Mouse (Mus musculus): Measurements from ENCODE around the gene Ptpdc1. TPM values are rescaled to one million over a fixed set of nuclear protein-coding genes. Genes with fewer than 3 reads are reported as not detected.
A peak's percentile ranks its signal among the peaks of the same experiment; 100 is the strongest.

Ptpdc1 gene
- total RNA-seq, 2 experiments from 2014 or later, result 5.0 to 6.3 TPM

DNA sequence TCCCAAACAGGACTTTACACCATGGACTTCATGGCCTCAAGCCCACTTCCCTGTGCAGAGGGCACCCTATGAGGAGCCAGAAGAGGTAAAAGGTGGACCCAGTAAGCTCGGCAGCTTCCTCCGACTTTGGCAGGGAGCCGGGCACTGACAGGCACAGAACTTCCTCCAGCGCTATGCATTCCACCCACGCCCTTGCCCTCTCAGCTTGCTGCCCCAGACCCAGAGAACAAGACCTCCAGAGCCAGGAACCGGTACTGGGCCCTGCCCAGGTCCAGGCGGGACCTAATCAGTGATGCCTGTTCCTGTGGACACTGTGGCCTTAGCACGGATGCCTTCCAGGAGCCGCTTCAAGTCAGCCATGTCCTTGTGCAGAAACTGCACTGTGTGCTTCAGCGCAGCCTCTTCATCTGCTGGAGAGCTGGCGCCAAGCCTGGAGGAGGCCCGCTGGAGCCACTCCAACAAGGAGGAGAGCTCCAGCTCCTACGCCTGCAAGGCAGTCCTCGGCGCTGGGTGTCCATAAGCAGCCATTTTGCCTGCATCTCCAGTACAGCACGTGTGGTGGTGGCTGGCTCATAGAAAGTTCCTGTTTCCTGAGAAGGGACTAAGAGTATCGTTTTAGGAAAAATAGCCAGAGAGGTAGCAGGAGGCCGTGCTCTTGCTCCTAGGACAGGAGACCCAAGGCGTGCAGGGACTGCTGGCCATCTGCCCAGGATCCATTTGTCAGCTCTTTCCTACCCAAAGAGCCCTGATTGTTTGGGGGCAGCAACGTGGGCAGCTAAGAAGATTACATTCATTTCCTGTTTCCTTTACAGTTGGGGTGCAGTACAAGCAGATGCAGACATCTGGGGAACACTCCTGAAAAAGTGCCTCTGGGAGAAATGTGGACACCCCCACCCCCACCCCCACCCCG is 73.0 kb downstream of the Ptpdc1 start:
- peak; percentile 83 to 88 for DNase-seq (ENCODE audit: low spot score in 2 of 2)

DNA sequence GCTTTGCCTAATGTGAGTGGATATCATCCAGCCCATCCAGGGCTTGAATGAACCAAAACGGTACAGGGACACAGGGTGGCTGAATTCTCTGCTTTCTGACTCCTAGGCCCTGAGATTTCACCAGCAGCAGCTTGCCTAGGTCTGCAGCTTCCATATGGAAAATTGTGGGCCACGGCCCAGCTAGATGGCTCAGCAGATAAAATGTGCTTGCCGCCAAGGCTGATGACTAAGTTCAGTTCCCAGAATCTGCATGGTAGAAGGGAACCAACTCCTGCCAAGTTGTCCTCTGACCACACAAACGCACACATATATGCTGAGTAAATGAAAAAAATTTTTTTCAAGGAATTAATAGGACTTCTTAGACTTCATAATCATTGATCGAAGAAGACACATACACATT is 77.2 kb downstream of the Ptpdc1 start:
- DNase-seq (ENCODE audit: low spot score in 2 of 2), result no peak

DNA sequence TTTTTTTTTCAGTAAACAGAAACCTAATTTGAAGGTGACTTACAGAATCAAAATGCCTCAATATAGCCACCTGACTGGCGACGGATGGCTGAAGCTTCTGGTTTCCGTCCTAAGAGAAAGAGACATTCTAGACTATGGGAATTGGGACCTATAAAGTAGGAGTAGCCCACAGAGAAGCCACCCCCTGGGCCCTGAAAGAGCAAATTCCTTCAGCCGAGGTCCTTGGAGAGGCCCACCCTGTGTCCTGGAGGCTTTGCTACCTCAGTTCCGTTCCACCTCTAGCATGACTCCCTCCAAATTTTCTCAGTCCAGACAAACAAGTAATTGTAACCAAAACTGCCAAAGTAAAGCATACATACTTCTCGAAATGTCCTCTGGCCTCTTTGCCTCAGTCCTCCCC is 77.8 kb downstream of the Ptpdc1 start:
- DNase-seq (ENCODE audit: low spot score in 2 of 2), result no peak

DNA sequence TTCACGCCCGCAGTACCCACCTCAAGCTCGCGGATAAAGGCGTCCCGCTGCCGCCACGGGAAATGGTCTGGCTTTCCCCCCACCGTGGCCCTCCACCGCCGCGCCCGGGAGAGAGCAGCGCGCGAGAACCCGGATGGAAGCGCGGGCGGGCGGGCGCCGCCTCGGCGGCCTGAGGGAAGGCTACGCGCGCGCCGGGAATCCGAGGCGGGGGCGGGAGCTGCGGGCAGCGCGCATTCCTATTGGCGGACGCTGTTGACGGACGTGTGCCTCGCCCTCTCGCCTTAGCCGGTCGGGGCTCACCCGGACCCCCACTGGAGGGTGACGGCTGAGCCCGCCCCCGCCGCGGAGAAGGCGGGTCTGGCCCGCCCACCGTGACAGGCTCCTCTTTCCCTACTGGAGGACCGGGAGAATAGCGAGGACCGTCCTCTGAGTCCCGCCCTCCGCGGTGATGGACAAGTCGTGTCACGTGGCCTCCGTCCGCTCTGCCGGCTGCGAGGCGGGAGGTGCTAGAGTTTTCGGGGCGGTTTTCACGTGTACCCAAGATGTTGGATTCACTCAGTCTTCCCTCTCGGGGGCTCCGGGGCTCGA is 79.0 kb downstream of the Ptpdc1 start:
- peak; percentile 98 to 99 for DNase-seq (ENCODE audit: low spot score in 2 of 2)

DNA sequence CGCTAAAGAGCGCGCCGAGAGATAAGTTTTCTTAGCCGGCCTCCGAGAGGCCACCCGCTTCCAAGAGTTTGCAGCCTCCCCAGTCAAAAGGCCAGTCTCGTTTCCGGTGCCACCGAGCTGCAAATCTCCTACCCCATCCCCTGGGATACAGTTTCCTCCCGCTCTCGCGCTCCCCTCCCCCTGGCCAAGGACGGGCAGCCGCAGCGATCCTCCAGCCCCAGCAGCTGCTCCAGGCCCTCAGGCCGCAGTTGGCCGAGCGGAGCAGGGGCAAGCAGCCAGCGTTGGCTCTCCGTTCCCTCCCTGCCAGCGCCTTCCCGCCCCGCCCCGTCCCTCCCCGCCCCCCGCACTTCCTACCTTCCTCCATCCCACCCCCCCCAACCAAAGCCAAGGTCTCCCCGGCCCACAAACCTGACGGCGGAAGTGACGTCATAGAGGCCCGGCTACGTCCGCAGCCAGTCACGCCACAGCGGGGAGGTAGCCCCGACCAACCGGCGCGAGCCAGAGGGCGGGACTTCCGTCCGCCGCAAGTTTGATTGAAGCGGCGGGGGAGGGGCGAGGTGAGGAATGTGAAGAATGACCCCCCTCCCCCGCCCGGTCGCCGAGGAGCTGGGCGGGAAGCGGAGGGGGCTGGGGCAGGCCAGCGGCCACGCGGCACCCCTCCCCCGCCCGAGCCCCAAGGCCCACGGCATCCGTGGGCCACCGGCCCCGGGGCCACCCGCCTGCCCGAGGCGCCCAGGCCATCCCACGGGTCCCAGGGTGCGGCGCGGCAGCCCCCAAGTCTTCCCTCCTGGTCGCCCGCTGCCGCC is 79.8 kb downstream of the Ptpdc1 start:
- peak; percentile 91 for DNase-seq (ENCODE audit: low spot score in 2 of 2)

DNA sequence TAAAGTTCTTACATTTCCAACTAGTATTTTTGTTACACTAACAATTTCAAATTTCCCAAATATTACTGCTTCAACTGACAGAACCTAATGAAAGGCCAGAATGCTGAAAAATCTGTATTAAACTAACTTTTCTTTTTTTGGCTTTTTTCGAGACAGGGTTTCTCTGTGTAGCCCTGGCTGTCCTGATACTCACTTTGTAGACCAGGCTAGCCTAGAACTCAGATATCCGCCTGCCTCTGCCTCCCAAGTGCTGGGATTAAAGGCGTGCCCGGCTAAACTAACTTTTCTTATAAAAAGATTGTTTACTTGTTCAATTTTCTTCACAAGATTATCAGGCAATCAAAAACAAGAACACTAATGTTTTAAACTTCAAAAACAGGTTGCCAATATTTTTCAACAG is 80.6 kb downstream of the Ptpdc1 start:
- DNase-seq (ENCODE audit: low spot score in 2 of 2), result no peak

DNA sequence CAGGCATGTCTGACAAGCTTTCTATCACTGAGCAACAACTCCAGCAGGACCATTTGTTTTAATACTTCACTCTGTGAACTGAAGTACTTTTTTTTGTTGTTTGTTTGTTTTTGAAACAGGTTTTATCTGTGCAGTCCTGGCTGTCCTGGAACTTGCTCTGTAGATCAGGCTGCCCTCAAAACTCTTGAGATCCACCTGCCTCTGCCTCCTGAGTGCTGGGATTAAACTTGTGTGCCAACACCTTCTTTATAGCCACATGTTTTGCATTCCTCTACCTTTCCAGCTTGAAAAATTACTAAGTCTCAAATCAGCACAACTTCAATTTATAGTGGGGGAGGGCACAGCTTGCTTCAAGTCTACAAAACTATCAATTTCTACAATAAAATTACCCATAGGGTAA is 81.1 kb downstream of the Ptpdc1 start:
- no peak for DNase-seq (ENCODE audit: low spot score in 2 of 2)

DNA sequence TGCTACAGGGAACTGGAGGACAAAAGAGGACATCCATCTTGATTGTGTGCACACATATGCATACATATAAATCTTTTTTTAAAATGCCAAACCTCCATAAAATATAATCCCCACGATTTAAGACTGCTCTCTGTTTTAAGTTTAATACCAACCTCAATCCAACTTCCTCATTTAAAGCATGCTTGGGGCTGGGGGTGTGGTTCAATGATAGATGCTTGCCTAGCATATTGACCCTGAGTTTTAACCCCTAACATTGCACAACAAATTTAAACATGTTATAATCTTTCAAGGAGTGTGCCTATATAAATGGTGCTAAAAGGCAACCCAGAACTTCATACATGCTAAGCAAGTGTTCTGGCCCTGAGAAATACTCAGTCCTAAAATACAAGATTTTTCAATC is 85.0 kb downstream of the Ptpdc1 start:
- DNase-seq (ENCODE audit: low spot score in 2 of 2), result no peak

DNA sequence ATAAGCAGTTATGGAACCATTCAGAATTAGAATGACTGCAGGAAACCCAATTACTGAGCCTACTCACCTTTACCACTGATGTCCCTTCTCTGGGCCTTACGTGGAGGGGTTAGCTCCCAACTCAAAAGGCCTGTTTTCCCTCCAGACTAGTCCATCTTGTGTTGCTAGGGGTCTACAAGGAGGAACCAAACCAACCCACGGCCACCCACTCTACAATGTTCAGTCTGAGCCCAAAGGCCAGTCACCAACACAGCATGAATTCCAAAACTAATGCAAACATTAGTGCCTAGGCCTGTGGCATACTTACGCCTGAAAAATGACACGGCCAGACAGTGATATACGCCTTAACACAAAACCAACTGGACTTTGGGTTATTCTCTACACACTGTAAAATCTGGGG is 92.0 kb downstream of the Ptpdc1 start:
- DNase-seq (ENCODE audit: low spot score in 2 of 2), result no peak

DNA sequence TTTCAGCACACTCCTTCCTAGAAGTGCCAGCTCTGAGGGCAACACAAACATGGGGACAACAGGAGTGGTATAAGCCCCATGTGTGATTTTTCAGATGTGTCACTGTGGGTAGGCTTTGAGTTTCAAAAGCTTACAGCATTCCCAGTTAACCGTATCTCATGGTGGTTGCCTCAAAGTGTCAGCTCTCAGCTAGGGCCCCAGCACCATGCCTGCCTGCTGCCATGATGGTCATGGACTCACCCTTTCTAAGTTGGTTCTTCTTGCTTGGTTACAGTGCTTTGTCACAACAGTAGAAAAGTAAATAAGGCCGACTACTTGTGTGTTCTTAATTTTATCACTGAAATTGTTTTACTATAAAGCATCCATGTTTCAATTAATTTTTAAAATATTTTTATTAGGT is 94.0 kb downstream of the Ptpdc1 start:
- no peak for DNase-seq (ENCODE audit: low spot score in 2 of 2)

DNA sequence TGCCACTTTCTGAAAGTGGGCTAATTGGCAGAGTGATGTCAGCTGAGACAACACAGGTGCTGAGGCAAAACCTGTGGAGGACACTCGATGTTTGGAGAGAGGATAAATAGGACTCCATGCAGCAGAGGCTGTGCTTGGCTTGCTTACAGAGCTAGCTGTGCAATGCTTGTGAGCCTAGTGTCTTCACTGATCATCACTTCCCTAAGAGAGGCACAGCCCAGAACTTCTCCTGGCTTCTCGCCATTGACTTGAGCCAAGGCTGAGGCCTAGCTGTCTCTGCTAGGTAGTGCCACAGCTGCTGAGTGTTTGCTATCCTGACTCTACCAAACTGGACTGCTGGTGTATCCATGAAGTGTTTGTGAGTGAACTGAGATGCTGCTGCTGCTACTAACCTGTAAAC is 94.8 kb downstream of the Ptpdc1 start:
- DNase-seq (ENCODE audit: low spot score in 2 of 2), result peak in 1 of 2 experiments; percentile 49

DNA sequence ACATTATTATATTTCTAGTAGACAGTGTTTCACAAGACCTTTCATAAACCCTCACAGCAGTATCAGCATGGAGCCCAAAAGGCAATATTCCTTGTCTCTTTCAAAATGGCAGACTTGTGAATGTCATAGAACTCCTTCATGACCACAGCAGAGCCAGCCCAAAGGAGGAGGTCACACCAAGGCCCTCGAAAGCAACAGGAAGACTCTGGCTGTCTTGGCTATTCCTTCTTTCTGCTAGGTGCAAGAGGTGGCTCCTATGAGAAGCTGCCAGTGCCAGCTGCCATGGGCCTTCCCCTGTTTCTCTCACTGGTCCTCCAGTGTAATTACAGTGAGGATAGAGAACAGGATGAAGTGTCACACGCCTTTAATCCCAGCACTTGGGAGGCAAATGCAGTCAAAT is 96.4 kb downstream of the Ptpdc1 start:
- no peak for DNase-seq (ENCODE audit: low spot score in 2 of 2)

DNA sequence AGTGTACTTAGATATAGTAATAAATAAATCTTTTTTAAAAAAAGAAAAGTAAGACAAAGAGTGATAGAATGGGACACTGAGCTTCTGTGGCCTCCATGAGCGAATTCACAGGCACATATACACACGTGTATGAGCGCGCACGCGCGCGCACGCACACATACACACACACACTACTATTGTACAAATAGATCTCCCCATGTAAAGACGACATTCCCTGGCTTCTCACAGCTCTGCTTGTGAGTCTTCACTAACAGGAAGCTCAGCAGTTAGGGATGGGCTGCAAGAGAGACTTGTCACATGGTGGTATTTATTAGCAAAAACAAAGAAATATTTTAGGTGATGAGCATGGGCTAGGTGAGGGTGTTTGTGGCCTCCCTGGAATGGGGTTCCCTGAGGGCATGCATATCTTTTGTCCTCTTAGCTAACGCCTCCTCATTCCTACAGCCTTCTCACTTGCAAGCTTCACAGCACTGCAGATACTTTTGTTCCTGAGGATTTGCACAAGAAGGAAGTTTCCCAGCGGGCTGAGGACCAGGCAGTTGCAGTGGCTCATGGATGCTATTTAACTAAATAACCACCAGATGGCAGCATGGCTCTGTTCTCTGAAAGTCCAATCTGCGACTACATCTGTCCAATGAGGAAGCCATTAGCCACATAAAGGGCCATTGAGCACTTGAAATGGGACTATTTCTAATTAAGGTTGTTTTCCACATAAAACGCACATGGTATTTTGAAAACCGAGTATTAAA is 97.2 kb downstream of the Ptpdc1 start:
- no peak for DNase-seq (ENCODE audit: low spot score in 2 of 2)

Small RNAs within 50 kb of the gene (microRNA-seq; reads per million reads assigned to microRNA genes)
- gene Gm24111 (ENCODE audit: borderline number of aligned reads in 2 of 2), result 0 reads per million in 2 experiments
- gene Mirlet7a-1 (ENCODE audit: borderline number of aligned reads in 2 of 2), result 450 to 574 reads per million in 2 experiments
- 36,140 to 49,031 reads per million in 2 experiments for gene Mirlet7d (ENCODE audit: borderline number of aligned reads in 2 of 2)
- gene Mirlet7f-1 (ENCODE audit: borderline number of aligned reads in 2 of 2), result 0 reads per million in 2 experiments

Other genes starting within 250 kb of the Ptpdc1 start
- gene Zfp169, start 112.2 kb downstream of the Ptpdc1 start, total RNA-seq (2021), result 1 to 10 TPM; 7.2 to 7.4 TPM
- gene A830005F24Rik, start 112.1 kb downstream of the Ptpdc1 start, total RNA-seq (2021), result not detected
- not detected for gene Barx1, start 37.3 kb upstream of the Ptpdc1 start, total RNA-seq (2021)
- 10 to 100 TPM; 46.7 to 47.4 TPM for gene Phf2, start 245.5 kb upstream of the Ptpdc1 start, total RNA-seq (2021)

Data from adrenal gland, adult 18-20 months (tissue).